Mouse (Mus musculus) monocyte, adult 5-6 weeks (primary cell): ENCODE measurements around the gene Card14. TPM values are rescaled to one million over a fixed set of nuclear protein-coding genes. Genes with fewer than 3 reads are reported as not detected.

Experiments used
- ATAC-seq: fragments of 153-309, 156-312 bp; replicated peaks from 2 replicates; pipeline ENCODE4 v1.8.0; 2017; ENCODE audit warnings: mild to moderate bottlenecking; ENCODE audit not compliant: low TSS enrichment, insufficient number of reproducible peaks, severe bottlenecking, poor library complexity, low FRiP score
- total RNA-seq: library from RNA; stranded (forward); fragments of 200-1000, 200-491, 200-594 nt; gene quantifications from 3 replicates; pipeline ENCODE4 v1.2.3, GENCODE M21; 2017

The Card14 gene
- total RNA-seq, 1 experiment from 2014 or later, result not detected

- ATAC-seq, result peak; percentile 62
Observed at GRCm38 (mm10) chr11:119390271-119391231, 83.0 kb downstream of the Card14 start.

- no peak for ATAC-seq
Observed at GRCm38 (mm10) chr11:119391386-119392000, 83.9 kb downstream of the Card14 start.

GRCm38 (mm10) chr11:119392001-119392614 is 84.5 kb downstream of the Card14 start:
- peak; percentile 63 for ATAC-seq

GRCm38 (mm10) chr11:119392800-119393482 is 85.4 kb downstream of the Card14 start, which contains the start of gene Rnf213:
Gene Rnf213 (plus strand): TSS chr11:119393100.
- ATAC-seq, result peak; percentile 24; the same call in 1 of the 2 replicates

- ATAC-seq, result no peak
Observed at GRCm38 (mm10) chr11:119393483-119393804, 85.9 kb downstream of the Card14 start.

- no peak for ATAC-seq
Observed at GRCm38 (mm10) chr11:119394210-119394609, 86.6 kb downstream of the Card14 start.

Other genes with a start within 250 kb of the Card14 start
- 35.2 to 45.8 TPM (median 42.2 TPM) in 3 replicates for gene Cbx4, start 221.5 kb upstream of the Card14 start, total RNA-seq
- 0.21 to 0.86 TPM (median 0.49 TPM) in 3 replicates for gene Tbc1d16, start 79.3 kb upstream of the Card14 start, total RNA-seq
- 0.96 to 2.3 TPM (median 1.8 TPM) in 3 replicates for gene Ccdc40, start 79.2 kb upstream of the Card14 start, total RNA-seq
- 8.7 to 20.4 TPM (median 12.8 TPM) in 3 replicates for gene Gaa, start 39.9 kb upstream of the Card14 start, total RNA-seq
- 130 to 164 TPM (median 159 TPM) in 3 replicates for gene Eif4a3, start 7.7 kb upstream of the Card14 start, total RNA-seq
- 15.0 to 19.4 TPM (median 17.0 TPM) in 3 replicates for gene Sgsh, start 47.8 kb downstream of the Card14 start, total RNA-seq
- 8.4 to 16.4 TPM (median 13.5 TPM) in 3 replicates for gene Slc26a11, start 47.8 kb downstream of the Card14 start, total RNA-seq
- gene Rnf213, start 85.3 kb downstream of the Card14 start, total RNA-seq, result 58.5 to 104 TPM (median 67.5 TPM) in 3 replicates
- 4.1 to 11.0 TPM (median 7.6 TPM) in 3 replicates for gene Endov, start 183.6 kb downstream of the Card14 start, total RNA-seq
- gene Nptx1, start 240.0 kb downstream of the Card14 start, total RNA-seq, result 0.29 TPM in 1 of 3 replicates, not detected in the others